Mouse (Mus musculus) spleen, adult 2 months (tissue): ENCODE data around the gene Mef2c.

Source experiments
- CTCF ChIP-seq: fragments of 200-500 bp; IDR thresholded peaks from 2 replicates; pipeline ENCODE4 v1.5.1; 2011; ENCODE audit warnings: mild to moderate bottlenecking, inconsistent platforms; ENCODE audit not compliant: insufficient read depth, insufficient read length, insufficient replicate concordance; ENCODE audit errors: extremely low read depth
- POLR2A ChIP-seq: fragments of 200-500 bp; IDR thresholded peaks from 2 replicates; pipeline ENCODE4 v1.6.1; 2011; ENCODE audit warnings: low read depth, low read length, inconsistent platforms

- no peak for TF ChIP-seq POLR2A
- TF ChIP-seq CTCF, result no peak
These were observed 3.9 kb downstream of the Mef2c start for GRCm38 (mm10) chr13:83507687-83508086.
